Mouse (Mus musculus): ENCODE data around the gene Flnb.

DNA sequence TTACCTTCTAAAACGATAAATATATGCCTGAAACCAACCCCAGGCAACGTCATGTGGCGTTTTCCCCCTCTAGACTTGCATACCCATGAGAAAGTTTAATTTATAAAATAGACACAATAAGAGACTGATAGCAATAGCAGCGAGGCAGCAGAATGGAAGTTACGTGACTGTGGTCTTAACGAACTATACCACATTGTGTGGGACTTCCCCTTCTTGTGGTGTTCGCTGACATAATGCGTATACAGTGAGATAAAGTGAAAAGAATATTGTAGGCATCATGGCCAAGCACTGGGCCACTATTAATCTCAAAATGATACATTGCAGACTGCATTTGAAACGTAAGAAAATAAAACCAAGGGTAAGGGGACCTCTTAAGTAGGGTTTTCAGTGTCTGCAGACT lies 72.1 kb downstream of the Flnb start:
- no peak for TF ChIP-seq ZNF384 (IDR thresholded peaks at IDR 0.05; ENCODE audit: low read depth, low read length)
- no peak for TF ChIP-seq POLR2A (IDR thresholded peaks at IDR 0.05; ENCODE audit: low read depth, low read length)
- no peak for TF ChIP-seq MYC (IDR thresholded peaks at IDR 0.05; ENCODE audit: low read depth, low read length)
- TF ChIP-seq NRF1 (IDR thresholded peaks at IDR 0.05; ENCODE audit: low read depth, low read length): no peak
- peak; percentile 57 for TF ChIP-seq EP300 (IDR thresholded peaks at IDR 0.05; ENCODE audit: low read length)
- no peak for TF ChIP-seq ZC3H11A (IDR thresholded peaks at IDR 0.05; ENCODE audit: low read depth, low read length)
- TF ChIP-seq UBTF (IDR thresholded peaks at IDR 0.05; ENCODE audit: low read depth, low read length): no peak
- no peak for TF ChIP-seq CTCF (conservative IDR thresholded peaks at IDR 0.05 in 1 of 2, IDR thresholded peaks at IDR 0.05 in 1 of 2; ENCODE audit: low read depth in 2 of 2, low read length in 2 of 2)
- TF ChIP-seq ELF1 (IDR thresholded peaks at IDR 0.05; ENCODE audit: low read depth, low read length): no peak
- TF ChIP-seq ETS1 (conservative IDR thresholded peaks at IDR 0.05; ENCODE audit: low read depth, low read length): no peak; the same call in 1 of the 2 replicates
